Mouse (Mus musculus) midbrain, embryonic 15.5 days (tissue): ENCODE measurements around the gene Ubtd1. TPM values are rescaled to one million over a fixed set of nuclear protein-coding genes. Genes with fewer than 3 reads are reported as not detected.

ENCODE experiments used
- ATAC-seq: fragments of 200-750 bp; cut with Nextera tagmentation; replicated peaks from 2 replicates; pipeline ENCODE4 v1.8.0; 2017; ENCODE audit warnings: moderate TSS enrichment
- H3K27ac ChIP-seq: fragments of 300-500 bp; sonication (generic); 2 replicates; pipeline ENCODE4 v1.5.1; 2015; ENCODE audit warnings: mild to moderate bottlenecking, inconsistent platforms
- H3K27me3 ChIP-seq: fragments of 300-500 bp; sonication (generic); replicated peaks from 2 replicates; pipeline ENCODE4 v1.6.1; 2015; ENCODE audit warnings: inconsistent platforms
- H3K36me3 ChIP-seq: fragments of 300-500 bp; sonication (generic); replicated peaks from 2 replicates; pipeline ENCODE4 v1.6.1; 2015; ENCODE audit warnings: inconsistent platforms
- H3K4me1 ChIP-seq: fragments of 300-500 bp; sonication (generic); 2 replicates; pipeline ENCODE4 v1.6.1; 2015; ENCODE audit warnings: inconsistent platforms
- H3K4me2 ChIP-seq: fragments of 300-500 bp; sonication (generic); 2 replicates; pipeline ENCODE4 v1.6.1; 2015; ENCODE audit warnings: inconsistent platforms, mild to moderate bottlenecking, moderate library complexity
- H3K4me3 ChIP-seq: fragments of 300-500 bp; sonication (generic); 2 replicates; pipeline ENCODE4 v1.5.1; 2015; ENCODE audit warnings: mild to moderate bottlenecking, inconsistent platforms
- H3K9ac ChIP-seq: fragments of 300-500 bp; sonication (generic); 2 replicates; pipeline ENCODE4 v1.6.1; 2015; ENCODE audit warnings: mild to moderate bottlenecking, inconsistent platforms
- H3K9me3 ChIP-seq: fragments of 300-500 bp; sonication (generic); 2 replicates; pipeline ENCODE4 v1.6.1; 2016; ENCODE audit warnings: inconsistent platforms
- WGBS: fragments of 180-500 bp; shearing (Covaris S2); methylation state at CpG from one replicate; pipeline ENCODE4 v1.1.7; 2015; ENCODE audit warnings: mixed read lengths; 5-methylcytosine and 5-hydroxymethylcytosine counted together
- polyA plus RNA-seq: library from polyadenylated mRNA; unstranded; fragments of >200 nt; fragmentation: Nextera tagmentation; extraction: Ambion mirVana; gene quantifications from 2 replicates; pipeline ENCODE4 v1.2.1, GENCODE M21; 2015

Ubtd1 gene
- polyA plus RNA-seq, 1 experiment from 2014 or later: 10.0 TPM

- Histone ChIP-seq H3K9ac (no peak within 1 kb of the TSS), H3K27me3 (no peaks in the 10 kb centered on the region), H3K27ac (no peak within 1 kb of the TSS), H3K4me1 (peaks cover 3% of the 10 kb centered on the region; the same call in 1 of the 2 replicates), H3K9me3 (no peaks in the 10 kb centered on the region), H3K4me2 (no peak within 1 kb of the TSS), H3K36me3 (no peaks in the 10 kb centered on the region), H3K4me3 (no peak within 1 kb of the TSS)
- ATAC-seq: peak; percentile 74
- WGBS: 66% methylated on average over 19 of the region's 19 CpGs
Observed at GRCm38 (mm10) chr19:42035456-42036248, 54.1 kb downstream of the Ubtd1 start, which contains the start of gene Ankrd2. Gene Ankrd2, plus strand, starts transcription at chr19:42036000.

DNA sequence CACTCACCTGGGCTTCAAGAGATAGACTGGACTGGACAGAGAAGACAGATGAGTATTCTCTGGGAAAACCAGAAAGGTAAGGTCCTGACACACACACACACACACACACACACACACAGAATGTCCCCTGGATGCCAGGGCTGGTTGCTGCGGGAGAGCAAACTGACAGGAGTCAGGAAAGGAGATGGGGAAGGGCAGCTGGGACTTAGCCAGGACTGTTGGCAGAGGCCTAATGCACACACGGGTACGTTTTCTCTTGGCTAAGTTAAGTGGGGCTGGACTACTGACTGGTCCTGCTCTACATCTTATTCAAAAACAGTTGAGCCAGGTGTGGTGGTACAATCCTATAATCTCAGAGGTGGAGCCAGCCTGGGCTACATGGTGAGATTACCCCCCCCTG lies 54.8 kb downstream of the Ubtd1 start:
- no peaks in the 10 kb centered on the region for H3K36me3 ChIP-seq
- H3K4me3 ChIP-seq: no peak overlapping the region
- H3K4me1 ChIP-seq: peaks cover 3% of the 10 kb centered on the region; the same call in 1 of the 2 replicates
- WGBS: 72% methylated on average over 3 of the region's 3 CpGs
- H3K9me3 ChIP-seq: no peaks in the 10 kb centered on the region
- H3K4me2 ChIP-seq: no peak overlapping the region
- no peak overlapping the region for H3K9ac ChIP-seq
- H3K27me3 ChIP-seq: no peaks in the 10 kb centered on the region
- no peak overlapping the region for H3K27ac ChIP-seq
- ATAC-seq: no peak

- H3K4me2 ChIP-seq: no peak overlapping the region
- no peaks in the 10 kb centered on the region for H3K36me3 ChIP-seq
- H3K27me3 ChIP-seq: no peaks in the 10 kb centered on the region
- H3K4me3 ChIP-seq: no peak overlapping the region
- H3K27ac ChIP-seq: no peak overlapping the region
- H3K4me1 ChIP-seq: peaks cover 3% of the 10 kb centered on the region; the same call in 1 of the 2 replicates
- 84% methylated on average over 11 of the region's 11 CpGs for WGBS
- ATAC-seq: no peak
- no peak overlapping the region for H3K9ac ChIP-seq
- H3K9me3 ChIP-seq: no peaks in the 10 kb centered on the region
Observed at GRCm38 (mm10) chr19:42037167-42037702, 55.7 kb downstream of the Ubtd1 start.

DNA sequence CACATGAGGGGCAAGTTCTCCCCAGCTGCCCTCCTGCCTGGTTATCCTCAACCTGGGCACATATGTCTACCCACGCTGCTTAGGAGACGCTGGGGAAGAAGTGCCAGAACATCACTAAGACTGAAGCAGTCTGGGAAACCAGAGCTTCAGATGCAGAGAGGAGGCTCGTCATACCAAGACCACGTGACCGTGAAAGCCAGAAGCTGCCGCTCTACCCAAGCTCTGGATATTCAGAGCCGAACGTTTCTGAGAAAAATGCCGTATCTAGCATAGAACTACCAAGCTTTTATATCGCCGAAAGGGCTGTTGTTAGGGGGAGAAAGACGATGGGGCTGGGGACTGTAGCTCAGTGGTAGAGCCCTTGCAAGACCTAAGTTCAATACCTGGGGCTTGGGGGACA lies 56.7 kb downstream of the Ubtd1 start:
- Histone ChIP-seq H3K9me3 (no peaks in the 10 kb centered on the region), H3K27ac (no peak overlapping the region), H3K27me3 (no peaks in the 10 kb centered on the region), H3K9ac (no peak overlapping the region), H3K36me3 (no peaks in the 10 kb centered on the region), H3K4me1 (peaks cover 3% of the 10 kb centered on the region; the same call in 1 of the 2 replicates), H3K4me2 (no peak overlapping the region), H3K4me3 (no peak overlapping the region)
- ATAC-seq: no peak
- 93% methylated on average over 12 of the region's 12 CpGs for WGBS

GRCm38 (mm10) chr19:42043988-42044387 lies 62.4 kb downstream of the Ubtd1 start:
- H3K4me2 ChIP-seq: no peak overlapping the region
- no peak overlapping the region for H3K4me3 ChIP-seq
- H3K36me3 ChIP-seq: no peaks in the 10 kb centered on the region
- no peaks in the 10 kb centered on the region for H3K4me1 ChIP-seq
- H3K27me3 ChIP-seq: no peaks in the 10 kb centered on the region
- H3K9ac ChIP-seq: no peak overlapping the region
- no peak for ATAC-seq
- WGBS: 93% methylated on average over 6 of the region's 6 CpGs
- H3K9me3 ChIP-seq: no peaks in the 10 kb centered on the region
- H3K27ac ChIP-seq: no peak overlapping the region

GRCm38 (mm10) chr19:42045269-42046102 lies 63.9 kb downstream of the Ubtd1 start, which contains the start of gene Hoga1:
Gene Hoga1, plus strand, starts transcription at chr19:42045610.
- Histone ChIP-seq H3K4me3 (peak within 1 kb of the TSS; percentile 22), H3K36me3 (no peaks in the 10 kb centered on the region), H3K27ac (no peak within 1 kb of the TSS), H3K27me3 (no peaks in the 10 kb centered on the region), H3K4me2 (peak within 1 kb of the TSS; percentile 42), H3K4me1 (no peaks in the 10 kb centered on the region), H3K9ac (no peak within 1 kb of the TSS; the same call in 1 of the 2 replicates), H3K9me3 (no peaks in the 10 kb centered on the region)
- WGBS: 26% methylated on average over 23 of the region's 23 CpGs
- ATAC-seq: peak; percentile 72

DNA sequence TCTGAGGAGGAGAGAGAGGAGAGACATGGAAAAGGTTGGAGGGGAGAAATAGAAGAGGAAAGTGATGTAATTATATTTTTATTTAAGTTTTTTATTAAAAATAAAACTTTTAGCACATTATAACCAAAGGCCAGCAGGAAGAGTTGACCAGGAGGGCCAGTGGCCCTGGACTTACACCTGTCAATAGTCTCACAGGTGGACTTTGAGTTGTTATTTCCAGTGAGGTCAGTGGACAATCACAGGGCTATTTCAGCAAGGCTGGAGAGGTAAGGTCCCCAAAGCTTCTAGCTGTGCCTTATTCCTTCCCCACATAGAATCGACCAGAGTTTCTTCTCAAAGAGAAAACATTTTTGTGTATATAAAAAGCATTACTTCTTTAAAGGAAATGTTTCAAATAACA lies 68.7 kb downstream of the Ubtd1 start:
- no peaks in the 10 kb centered on the region for H3K27me3 ChIP-seq
- H3K4me3 ChIP-seq: no peak overlapping the region
- no peak for ATAC-seq
- H3K9me3 ChIP-seq: no peaks in the 10 kb centered on the region
- no peaks in the 10 kb centered on the region for H3K4me1 ChIP-seq
- 86% methylated on average over 1 of the region's 1 CpGs for WGBS
- no peak overlapping the region for H3K9ac ChIP-seq
- H3K4me2 ChIP-seq: no peak overlapping the region
- no peaks in the 10 kb centered on the region for H3K36me3 ChIP-seq
- H3K27ac ChIP-seq: no peak overlapping the region

- H3K4me1 ChIP-seq: no peaks in the 10 kb centered on the region
- H3K4me3 ChIP-seq: no peak overlapping the region
- H3K27ac ChIP-seq: no peak overlapping the region
- H3K4me2 ChIP-seq: no peak overlapping the region
- H3K9me3 ChIP-seq: no peaks in the 10 kb centered on the region
- H3K36me3 ChIP-seq: no peaks in the 10 kb centered on the region
- no peak overlapping the region for H3K9ac ChIP-seq
- WGBS: 88% methylated on average over 3 of the region's 3 CpGs
- no peaks in the 10 kb centered on the region for H3K27me3 ChIP-seq
- no peak for ATAC-seq
Observed at GRCm38 (mm10) chr19:42051351-42051750, 69.8 kb downstream of the Ubtd1 start.

- WGBS: 82% methylated on average over 4 of the region's 4 CpGs
- ATAC-seq: no peak
- H3K9me3 ChIP-seq: no peaks in the 10 kb centered on the region
- H3K4me2 ChIP-seq: no peak within 1 kb of the TSS
- H3K27me3 ChIP-seq: no peaks in the 10 kb centered on the region
- H3K36me3 ChIP-seq: no peaks in the 10 kb centered on the region
- no peak within 1 kb of the TSS for H3K9ac ChIP-seq
- no peak within 1 kb of the TSS for H3K4me3 ChIP-seq
- H3K4me1 ChIP-seq: no peaks in the 10 kb centered on the region
- no peak within 1 kb of the TSS for H3K27ac ChIP-seq
Observed at GRCm38 (mm10) chr19:42051948-42052347, 70.4 kb downstream of the Ubtd1 start, which contains the start of gene 4933411K16Rik. Gene 4933411K16Rik, plus strand, starts transcription at chr19:42052248.

DNA sequence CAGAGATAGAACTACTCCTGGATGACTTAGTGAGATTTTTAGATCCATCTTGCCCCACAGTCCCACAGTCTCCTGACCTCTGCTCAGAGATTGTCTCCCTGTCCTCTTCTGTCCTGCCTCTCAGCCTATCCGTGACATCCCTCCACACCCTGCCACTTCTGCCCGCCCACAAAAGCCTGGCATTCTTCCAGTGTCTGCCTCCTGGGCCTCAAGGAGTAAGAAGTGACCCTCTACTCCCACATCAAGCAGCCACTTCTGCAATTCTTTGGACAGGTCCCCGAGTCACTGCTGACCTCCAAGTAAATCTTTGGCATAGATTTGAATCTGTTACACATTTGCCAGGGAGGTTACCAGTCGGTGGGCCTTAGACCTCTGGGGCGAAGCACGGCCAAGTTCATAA lies 72.7 kb downstream of the Ubtd1 start:
- Histone ChIP-seq H3K27ac (no peak overlapping the region), H3K9ac (no peak overlapping the region), H3K27me3 (no peaks in the 10 kb centered on the region), H3K9me3 (no peaks in the 10 kb centered on the region), H3K4me1 (no peaks in the 10 kb centered on the region), H3K36me3 (no peaks in the 10 kb centered on the region), H3K4me2 (no peak overlapping the region), H3K4me3 (no peak overlapping the region)
- 80% methylated on average over 6 of the region's 6 CpGs for WGBS
- ATAC-seq: no peak

DNA sequence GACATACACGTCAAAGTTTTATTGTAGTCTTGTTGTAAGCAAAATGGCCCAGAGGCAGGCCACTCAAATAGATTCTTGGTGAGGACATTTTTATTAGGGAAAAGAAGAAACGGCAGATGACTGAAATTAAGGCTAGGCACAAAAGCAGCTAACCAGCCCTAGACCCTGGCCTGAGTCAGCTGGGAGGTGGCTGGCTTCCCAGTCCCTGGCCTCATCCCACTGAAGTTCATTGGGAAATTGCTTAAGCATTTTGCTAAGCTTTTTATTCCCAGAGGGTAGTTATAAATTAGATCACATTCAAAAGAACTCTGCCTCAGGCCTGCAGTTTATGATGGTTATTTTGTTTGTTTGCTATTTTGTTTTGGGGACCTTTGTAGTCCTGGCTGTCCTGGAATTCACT lies 74.3 kb downstream of the Ubtd1 start:
- Histone ChIP-seq H3K36me3 (no peaks in the 10 kb centered on the region), H3K9me3 (no peaks in the 10 kb centered on the region), H3K4me2 (no peak overlapping the region), H3K27ac (no peak overlapping the region), H3K4me3 (no peak overlapping the region), H3K27me3 (no peaks in the 10 kb centered on the region), H3K9ac (no peak overlapping the region), H3K4me1 (no peaks in the 10 kb centered on the region)
- 82% methylated on average over 2 of the region's 2 CpGs for WGBS
- ATAC-seq: no peak

DNA sequence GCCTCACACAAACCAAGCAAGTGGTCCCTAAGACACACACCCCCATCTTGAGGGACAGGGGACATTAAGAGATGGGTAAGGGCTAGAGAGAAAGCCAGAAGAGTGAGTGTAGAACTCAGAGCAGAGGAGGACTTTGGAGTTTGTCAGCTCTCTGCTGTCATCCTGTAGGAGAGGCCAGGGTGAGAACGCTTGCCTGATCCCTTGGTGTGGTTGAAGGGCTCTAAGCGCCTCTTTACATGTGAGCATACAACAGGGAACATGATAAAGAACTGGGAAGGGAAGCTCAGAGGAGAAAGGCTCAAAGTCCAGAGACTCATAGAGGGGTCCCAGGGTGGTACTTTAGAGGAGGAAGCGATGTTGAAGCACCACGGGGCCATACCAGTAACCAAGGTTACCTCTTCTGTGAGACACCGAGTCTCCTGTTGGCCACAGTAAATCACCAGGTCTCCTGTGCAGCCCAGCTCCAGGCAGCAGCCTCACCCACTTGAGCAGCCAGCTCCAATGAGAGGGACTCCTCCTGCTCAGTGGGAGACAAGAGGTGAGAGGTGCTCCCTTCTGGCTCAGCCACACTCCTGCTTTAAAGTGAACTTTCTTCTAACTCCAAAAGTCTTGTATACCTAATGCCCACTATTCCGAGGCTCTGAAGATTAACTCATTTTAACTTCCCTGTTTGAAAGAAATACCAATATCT lies 75.3 kb downstream of the Ubtd1 start:
- H3K9ac ChIP-seq: no peak overlapping the region
- WGBS: 80% methylated on average over 6 of the region's 6 CpGs
- no peak overlapping the region for H3K4me3 ChIP-seq
- no peaks in the 10 kb centered on the region for H3K4me1 ChIP-seq
- no peak overlapping the region for H3K4me2 ChIP-seq
- H3K9me3 ChIP-seq: no peaks in the 10 kb centered on the region
- no peak overlapping the region for H3K27ac ChIP-seq
- no peak for ATAC-seq
- no peaks in the 10 kb centered on the region for H3K27me3 ChIP-seq
- H3K36me3 ChIP-seq: no peaks in the 10 kb centered on the region
